Mouse (Mus musculus) c-Kit-positive CD71-negative TER-119-negative erythroid progenitor cells, embryonic 14.5 days (primary cell): ENCODE measurements around the gene Morn1.

ENCODE experiments used
- DNase-seq: peaks from one replicate; pipeline ENCODE4 v3.0.0-alpha.2; 2013; ENCODE audit warnings: low read depth

Morn1 gene

GRCm38 (mm10) chr4:155118278-155118677 lies 31.9 kb downstream of the Morn1 start:
- no peak for DNase-seq

- DNase-seq: no peak
These were observed 33.7 kb downstream of the Morn1 start for GRCm38 (mm10) chr4:155120038-155120437.

- DNase-seq: no peak
These were observed 34.2 kb downstream of the Morn1 start for GRCm38 (mm10) chr4:155120583-155120982.

- DNase-seq: no peak
These were observed 34.8 kb downstream of the Morn1 start for GRCm38 (mm10) chr4:155121222-155121621.

GRCm38 (mm10) chr4:155121915-155122443 lies 35.6 kb downstream of the Morn1 start:
- no peak for DNase-seq

GRCm38 (mm10) chr4:155122444-155123040 lies 36.2 kb downstream of the Morn1 start:
- DNase-seq: no peak

- DNase-seq: no peak
These were observed 37.6 kb downstream of the Morn1 start for GRCm38 (mm10) chr4:155123868-155124534.

GRCm38 (mm10) chr4:155125310-155125709 lies 38.9 kb downstream of the Morn1 start:
- DNase-seq: no peak

- DNase-seq: no peak
These were observed 39.8 kb downstream of the Morn1 start for GRCm38 (mm10) chr4:155126194-155126593.

- peak; percentile 56 for DNase-seq
These were observed 40.4 kb downstream of the Morn1 start for GRCm38 (mm10) chr4:155126602-155127372.

- DNase-seq: no peak
These were observed 42.0 kb downstream of the Morn1 start for GRCm38 (mm10) chr4:155128411-155128810.

GRCm38 (mm10) chr4:155129132-155129917 lies 42.9 kb downstream of the Morn1 start:
- DNase-seq: no peak

- no peak for DNase-seq
These were observed 43.6 kb downstream of the Morn1 start for GRCm38 (mm10) chr4:155129996-155130395.

- DNase-seq: no peak
These were observed 44.2 kb downstream of the Morn1 start for GRCm38 (mm10) chr4:155130616-155131015.

- no peak for DNase-seq
These were observed 46.8 kb downstream of the Morn1 start for GRCm38 (mm10) chr4:155133188-155133587.

- no peak for DNase-seq
These were observed 47.5 kb downstream of the Morn1 start for GRCm38 (mm10) chr4:155133658-155134417.

- DNase-seq: no peak
These were observed 48.4 kb downstream of the Morn1 start for GRCm38 (mm10) chr4:155134686-155135172.

GRCm38 (mm10) chr4:155135909-155136585 lies 49.7 kb downstream of the Morn1 start:
- no peak for DNase-seq

- DNase-seq: no peak
These were observed 51.5 kb downstream of the Morn1 start for GRCm38 (mm10) chr4:155137891-155138290.

GRCm38 (mm10) chr4:155138451-155138850 lies 52.1 kb downstream of the Morn1 start:
- no peak for DNase-seq
